Mouse (Mus musculus) liver, embryonic 14.5 days (tissue): Measurements from ENCODE around the gene Gm9945.

ENCODE experiments used
- CTCF ChIP-seq: IDR thresholded peaks from 2 replicates; pipeline ENCODE4 v1.5.1; 2016; ENCODE audit warnings: antibody characterized with exemption, low read depth, control low read depth
- EP300 ChIP-seq: IDR thresholded peaks from 2 replicates; pipeline ENCODE4 v1.6.1; 2016; ENCODE audit warnings: antibody characterized with exemption, low read depth

GRCm38 (mm10) chr11:53430300-53430669 lies 49.7 kb upstream of the Gm9945 start:
- no peak for TF ChIP-seq EP300
- TF ChIP-seq CTCF: no peak
